Mouse (Mus musculus): ENCODE data around the gene Lrrc14b. TPM values are rescaled to one million over a fixed set of nuclear protein-coding genes. Genes with fewer than 3 reads are reported as not detected.

Gene Lrrc14b
- 0.57 and 0.65 TPM in 2 replicates for polyA plus RNA-seq (2012; rRNA removed)

GRCm38 (mm10) chr13:74363859-74364235 lies at the start of gene Lrrc14b:
TSS of gene Lrrc14b (minus strand) at chr13:74364005.

GRCm38 (mm10) chr13:74399298-74399839 lies 35.6 kb upstream of the Lrrc14b start, which contains the start of gene Ftl1-ps1:
TSS of gene Ftl1-ps1 (plus strand) at chr13:74399694.

GRCm38 (mm10) chr13:74390371-74390990 lies 26.7 kb upstream of the Lrrc14b start, which contains the start of gene Zfp72:
TSS of gene Zfp72 (minus strand) at chr13:74390836.

GRCm38 (mm10) chr13:74349566-74350434 lies 14.0 kb downstream of the Lrrc14b start, which contains the start of the genes Sdha and Ccdc127:
TSS of gene Sdha (minus strand) at chr13:74350280.
TSS of gene Ccdc127 (plus strand) at chr13:74350309.

GRCm38 (mm10) chr13:74317170-74317849 lies 46.5 kb downstream of the Lrrc14b start, which contains the start of gene Pdcd6:
TSS of gene Pdcd6 (minus strand) at chr13:74317580.

Other genes with a start within 250 kb of the Lrrc14b start
- gene Slc9a3, start 242.5 kb downstream of the Lrrc14b start, polyA plus RNA-seq (2012; rRNA removed) = 7.8 and 9.1 TPM in 2 replicates
- 16.4 and 17.6 TPM in 2 replicates for gene Exoc3, start 155.3 kb downstream of the Lrrc14b start, polyA plus RNA-seq (2012; rRNA removed)
- gene Ahrr, start 71.7 kb downstream of the Lrrc14b start, polyA plus RNA-seq (2012; rRNA removed) = 0.30 and 0.47 TPM in 2 replicates
- gene Pdcd6, start 46.4 kb downstream of the Lrrc14b start, polyA plus RNA-seq (2012; rRNA removed) = 27.3 and 29.7 TPM in 2 replicates
- 26.8 and 28.1 TPM in 2 replicates for gene Sdha, start 13.7 kb downstream of the Lrrc14b start, polyA plus RNA-seq (2012; rRNA removed)
- 0.48 and 0.70 TPM in 2 replicates for gene Ccdc127, start 13.7 kb downstream of the Lrrc14b start, polyA plus RNA-seq (2012; rRNA removed)
- 0.02 TPM in 2 replicates for gene Zfp72, start 26.8 kb upstream of the Lrrc14b start, polyA plus RNA-seq (2012; rRNA removed)
- gene Ftl1-ps1, start 35.7 kb upstream of the Lrrc14b start, polyA plus RNA-seq (2012; rRNA removed) = 13.1 and 19.6 TPM in 2 replicates
- gene Zfp825, start 130.0 kb upstream of the Lrrc14b start, polyA plus RNA-seq (2012; rRNA removed) = 0.25 TPM in 1 of 2 replicates, not detected in the other

All from stomach, adult 2 months (tissue).